Mouse (Mus musculus) intestine, embryonic 16.5 days (tissue): ENCODE measurements around the gene Fbxl20. TPM values are rescaled to one million over a fixed set of nuclear protein-coding genes. Genes with fewer than 3 reads are reported as not detected.
A peak's percentile ranks its signal among the peaks of the same experiment; 100 is the strongest.

Experiments used
- ATAC-seq: fragments of 200-750 bp; cut with Nextera tagmentation; 2 replicates; pipeline ENCODE4 v1.8.0; 2017; ENCODE audit warnings: moderate TSS enrichment, moderate library complexity
- H3K27ac ChIP-seq: fragments of 300-500 bp; sonication (generic); 2 replicates; pipeline ENCODE4 v1.5.1; 2014; ENCODE audit warnings: mild to moderate bottlenecking, low read length
- H3K27me3 ChIP-seq: fragments of 300-500 bp; sonication (generic); replicated peaks from 2 replicates; pipeline ENCODE4 v1.6.1; 2014; ENCODE audit warnings: low read length, control low read depth, mixed read lengths; ENCODE audit not compliant: control insufficient read depth, insufficient read depth
- H3K36me3 ChIP-seq: fragments of 300-500 bp; sonication (generic); 2 replicates; pipeline ENCODE4 v1.6.1; 2014; ENCODE audit warnings: low read length, control low read depth; ENCODE audit not compliant: control insufficient read depth, insufficient read depth
- H3K4me1 ChIP-seq: fragments of 300-500 bp; sonication (generic); 2 replicates; pipeline ENCODE4 v1.6.1; 2014; ENCODE audit warnings: low read length, control low read depth, mixed read lengths; ENCODE audit not compliant: control insufficient read depth, insufficient read depth
- H3K4me2 ChIP-seq: fragments of 300-500 bp; sonication (generic); 2 replicates; pipeline ENCODE4 v1.6.1; 2014; ENCODE audit warnings: low read depth, low read length, control low read depth
- H3K4me3 ChIP-seq: fragments of 300-500 bp; sonication (generic); 2 replicates; pipeline ENCODE4 v1.5.1; 2014; ENCODE audit warnings: mild to moderate bottlenecking, low read length
- H3K9ac ChIP-seq: fragments of 300-500 bp; sonication (generic); 2 replicates; pipeline ENCODE4 v1.6.1; 2014; ENCODE audit warnings: low read depth, low read length
- H3K9me3 ChIP-seq: fragments of 300-500 bp; sonication (generic); 2 replicates; pipeline ENCODE4 v1.6.1; 2016; ENCODE audit warnings: low read length, control low read depth; ENCODE audit not compliant: control insufficient read depth
- WGBS: fragments of 180-500 bp; shearing (Covaris S2); extraction: QIAGEN DNeasy Blood & Tissue Kit; methylation state at CpG from one replicate; pipeline ENCODE4 v1.1.7; 2014; 5-methylcytosine and 5-hydroxymethylcytosine counted together
- polyA plus RNA-seq: library from polyadenylated mRNA; unstranded; fragments of >200 nt; fragmentation: Nextera tagmentation; extraction: Ambion mirVana; gene quantifications from 2 replicates; pipeline ENCODE4 v1.2.1, GENCODE M21; 2015

Fbxl20 gene
- polyA plus RNA-seq, 1 experiment from 2014 or later: 12.8 TPM

GRCm38 (mm10) chr11:98045596-98045995 lies 104.6 kb downstream of the Fbxl20 start:
- H3K4me2 ChIP-seq: no peak overlapping the region
- ATAC-seq: no peak
- H3K4me1 ChIP-seq: no peaks in the 10 kb centered on the region
- H3K4me3 ChIP-seq: no peak overlapping the region
- no peaks in the 10 kb centered on the region for H3K9me3 ChIP-seq
- no peak overlapping the region for H3K9ac ChIP-seq
- H3K27me3 ChIP-seq: peaks cover 11% of the 10 kb centered on the region
- no peak overlapping the region for H3K27ac ChIP-seq
- WGBS: 67% methylated on average over 4 of the region's 4 CpGs
- no peaks in the 10 kb centered on the region for H3K36me3 ChIP-seq

GRCm38 (mm10) chr11:98044074-98044473 lies 106.1 kb downstream of the Fbxl20 start:
- no peaks in the 10 kb centered on the region for H3K36me3 ChIP-seq
- peaks cover 8% of the 10 kb centered on the region; the same call in 1 of the 2 replicates for H3K27me3 ChIP-seq

GRCm38 (mm10) chr11:98042741-98043140 lies 107.5 kb downstream of the Fbxl20 start:
- Histone ChIP-seq H3K27ac (no peak overlapping the region), H3K9ac (no peak overlapping the region), H3K36me3 (no peaks in the 10 kb centered on the region), H3K4me3 (no peak overlapping the region), H3K4me1 (no peaks in the 10 kb centered on the region), H3K4me2 (no peak overlapping the region), H3K27me3 (0 out of 2 replicates have a peak, but pooled peaks cover 3% of the 10 kb centered on the region), H3K9me3 (no peaks in the 10 kb centered on the region)
- 80% methylated on average over 6 of the region's 6 CpGs for WGBS
- no peak for ATAC-seq

More at GRCm38 (mm10) chr11:98044074-98044473, 106.1 kb downstream of the Fbxl20 start:
- Histone ChIP-seq H3K4me2 (no peak overlapping the region), H3K9ac (no peak overlapping the region), H3K4me3 (no peak overlapping the region), H3K4me1 (no peaks in the 10 kb centered on the region), H3K27ac (no peak overlapping the region), H3K9me3 (no peaks in the 10 kb centered on the region)
- ATAC-seq: no peak
- 55% methylated on average over 5 of the region's 5 CpGs for WGBS

- Histone ChIP-seq H3K27ac (no peak overlapping the region), H3K9me3 (no peaks in the 10 kb centered on the region), H3K4me1 (peaks cover 5% of the 10 kb centered on the region), H3K36me3 (no peaks in the 10 kb centered on the region), H3K4me3 (no peak overlapping the region), H3K27me3 (peaks cover 12% of the 10 kb centered on the region), H3K4me2 (no peak overlapping the region), H3K9ac (no peak overlapping the region)
- no peak for ATAC-seq
- WGBS: 71% methylated on average over 8 of the region's 8 CpGs
These were observed 109.2 kb downstream of the Fbxl20 start for GRCm38 (mm10) chr11:98040975-98041374.

- H3K36me3 ChIP-seq: no peaks in the 10 kb centered on the region
- WGBS: 66% methylated on average over 14 of the region's 14 CpGs
- H3K4me3 ChIP-seq: no peak overlapping the region
- no peak overlapping the region for H3K4me2 ChIP-seq
- no peak overlapping the region for H3K27ac ChIP-seq
- H3K27me3 ChIP-seq: peaks cover 15% of the 10 kb centered on the region
- peaks cover 9% of the 10 kb centered on the region for H3K4me1 ChIP-seq
- no peaks in the 10 kb centered on the region for H3K9me3 ChIP-seq
- no peak for ATAC-seq
- no peak overlapping the region for H3K9ac ChIP-seq
These were observed 112.3 kb downstream of the Fbxl20 start for GRCm38 (mm10) chr11:98037871-98038270.

GRCm38 (mm10) chr11:98035977-98036377 lies 114.2 kb downstream of the Fbxl20 start:
- ATAC-seq: peak; percentile 53
- Histone ChIP-seq H3K4me1 (peaks cover 9% of the 10 kb centered on the region), H3K9me3 (no peaks in the 10 kb centered on the region), H3K27ac (no peak overlapping the region), H3K4me2 (peak overlapping the region; percentile 65), H3K36me3 (no peaks in the 10 kb centered on the region), H3K4me3 (peak overlapping the region; percentile 41), H3K27me3 (peaks cover 15% of the 10 kb centered on the region), H3K9ac (peak overlapping the region; percentile 60)
- WGBS: 1% methylated on average over 23 of the region's 27 CpGs

- WGBS: 35% methylated on average over 4 of the region's 4 CpGs
- Histone ChIP-seq H3K36me3 (peaks cover under 1% of the 10 kb centered on the region; the same call in 1 of the 2 replicates), H3K9me3 (no peaks in the 10 kb centered on the region), H3K4me3 (no peak overlapping the region), H3K9ac (no peak overlapping the region), H3K27ac (no peak overlapping the region), H3K27me3 (peaks cover 15% of the 10 kb centered on the region), H3K4me2 (no peak overlapping the region), H3K4me1 (peaks cover 9% of the 10 kb centered on the region)
- no peak for ATAC-seq
These were observed 115.4 kb downstream of the Fbxl20 start for GRCm38 (mm10) chr11:98034840-98035239.

GRCm38 (mm10) chr11:98034061-98034460 lies 116.1 kb downstream of the Fbxl20 start:
- no peak overlapping the region for H3K4me2 ChIP-seq
- H3K4me3 ChIP-seq: no peak overlapping the region
- H3K27me3 ChIP-seq: peaks cover 15% of the 10 kb centered on the region
- peaks cover 5% of the 10 kb centered on the region for H3K36me3 ChIP-seq
- H3K27ac ChIP-seq: no peak overlapping the region
- H3K4me1 ChIP-seq: peaks cover 9% of the 10 kb centered on the region
- 84% methylated on average over 5 of the region's 5 CpGs for WGBS
- no peak overlapping the region for H3K9ac ChIP-seq
- no peak for ATAC-seq
- H3K9me3 ChIP-seq: no peaks in the 10 kb centered on the region
